Mouse (Mus musculus) liver, adult 2 months (tissue): Measurements from ENCODE around the gene Ralgps2. TPM values are rescaled to one million over a fixed set of nuclear protein-coding genes. Genes with fewer than 3 reads are reported as not detected.

ENCODE experiments used
- DNase-seq: peaks from one replicate; pipeline ENCODE4 v3.0.0-alpha.2; 2011; ENCODE audit warnings: low read depth, low spot score; ENCODE audit errors: extremely low read depth
- H3K27ac ChIP-seq: fragments of 200-500 bp; replicated peaks from 2 replicates; pipeline ENCODE4 v1.5.1; 2012; ENCODE audit warnings: low read depth, mild to moderate bottlenecking, control low read depth, inconsistent platforms, low read length; ENCODE audit not compliant: insufficient read depth
- H3K27me3 ChIP-seq: fragments of 200-500 bp; 2 replicates; pipeline ENCODE4 v1.6.1; 2012; ENCODE audit warnings: mild to moderate bottlenecking, moderate library complexity, low read length, inconsistent platforms; ENCODE audit not compliant: control insufficient read depth, insufficient read depth
- H3K36me3 ChIP-seq: fragments of 200-500 bp; 2 replicates; pipeline ENCODE4 v1.6.1; 2012; ENCODE audit warnings: low read length, inconsistent platforms; ENCODE audit not compliant: control insufficient read depth, insufficient read depth
- H3K4me1 ChIP-seq: fragments of 200-500 bp; 2 replicates; pipeline ENCODE4 v1.6.1; 2011; ENCODE audit warnings: low read length; ENCODE audit not compliant: control insufficient read depth, insufficient read depth
- H3K4me3 ChIP-seq: fragments of 200-500 bp; 2 replicates; pipeline ENCODE4 v1.5.1; 2011; ENCODE audit warnings: low read depth, mild to moderate bottlenecking, control low read depth, low read length, moderate library complexity; ENCODE audit not compliant: insufficient read depth
- H3K79me2 ChIP-seq: fragments of 200-500 bp; 2 replicates; pipeline ENCODE4 v1.6.1; 2012; ENCODE audit warnings: inconsistent platforms, mild to moderate bottlenecking, low read length, moderate library complexity; ENCODE audit not compliant: control insufficient read depth, insufficient read depth
- H3K9ac ChIP-seq: fragments of 200-500 bp; 2 replicates; pipeline ENCODE4 v1.6.1; 2012; ENCODE audit warnings: low read depth, mild to moderate bottlenecking, control low read depth, inconsistent platforms, low read length
- CTCF ChIP-seq: fragments of 200-500 bp; IDR thresholded peaks from 2 replicates; pipeline ENCODE4 v1.5.1; 2011; ENCODE audit warnings: low read depth, low read length, control low read depth
- POLR2A ChIP-seq: fragments of 200-500 bp; IDR thresholded peaks from 2 replicates; pipeline ENCODE4 v1.6.1; 2011; ENCODE audit warnings: low read length, control low read depth; ENCODE audit not compliant: insufficient read depth; ENCODE audit errors: extremely low read depth
- WGBS: fragments of 180-500 bp; shearing (Covaris S2); methylation state at CpG from one replicate; pipeline ENCODE4 v1.1.7; 2018; 5-methylcytosine and 5-hydroxymethylcytosine counted together
- polyA plus RNA-seq: library from polyadenylated mRNA; depleted of rRNA; stranded (reverse); fragments of >200 nt; gene quantifications from 2 replicates; pipeline ENCODE4 v1.2.3, GENCODE M21; 2012
- total RNA-seq: library from RNA; depleted of rRNA; stranded (reverse); fragments of >200 nt; gene quantifications from 2 replicates; pipeline ENCODE4 v1.2.3, GENCODE M21; 2014

Ralgps2 gene
- total and polyA plus RNA-seq, 2 experiments: 3.4 to 18.9 TPM

- no peak overlapping the region for H3K4me3 ChIP-seq
- H3K27ac ChIP-seq: no peak overlapping the region
- H3K36me3 ChIP-seq: no peaks in the 10 kb centered on the region
- TF ChIP-seq POLR2A: no peak
- TF ChIP-seq CTCF: no peak
- H3K79me2 ChIP-seq: no peaks in the 10 kb centered on the region
- DNase-seq: no peak
- H3K27me3 ChIP-seq: no peaks in the 10 kb centered on the region
- 72% methylated on average over 14 of the region's 14 CpGs for WGBS
- no peak overlapping the region for H3K9ac ChIP-seq
- no peaks in the 10 kb centered on the region for H3K4me1 ChIP-seq
Observed at GRCm38 (mm10) chr1:156781971-156782850, 157.2 kb downstream of the Ralgps2 start.

DNA sequence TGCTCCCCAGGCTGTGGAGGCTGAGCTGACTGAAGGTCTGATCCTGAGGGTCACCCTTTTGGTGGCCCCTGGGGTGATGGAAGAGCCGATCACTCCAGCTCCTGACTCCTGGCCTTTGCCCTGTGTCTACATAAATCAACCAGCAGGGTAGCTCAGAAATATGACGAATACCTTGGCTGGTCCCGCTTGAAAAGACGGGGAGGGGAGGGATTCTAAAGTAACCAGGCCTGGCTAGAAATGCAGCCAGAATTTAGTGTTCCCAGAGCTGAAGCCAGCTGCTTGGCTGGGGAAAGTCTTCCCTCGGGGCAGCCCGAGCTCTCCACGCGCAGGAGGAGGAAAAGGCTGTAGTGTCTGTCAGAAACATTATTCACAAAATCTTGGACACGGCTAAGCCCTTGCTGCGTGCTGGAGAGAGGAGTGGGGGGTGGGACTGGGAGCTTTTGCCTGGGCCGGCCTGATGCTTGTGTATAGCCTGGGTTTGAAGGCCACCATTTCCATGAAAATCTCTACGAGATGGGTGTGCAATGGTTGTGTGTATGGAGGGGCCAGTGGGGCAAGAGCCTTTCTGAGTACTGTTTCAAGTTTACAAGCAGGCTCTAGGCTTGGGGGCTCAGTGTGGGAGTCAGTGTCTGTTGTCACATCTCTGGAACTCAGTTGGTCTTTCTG is 158.2 kb downstream of the Ralgps2 start:
- Histone ChIP-seq H3K27me3 (no peaks in the 10 kb centered on the region), H3K4me1 (no peaks in the 10 kb centered on the region), H3K4me3 (no peak overlapping the region), H3K9ac (no peak overlapping the region), H3K36me3 (no peaks in the 10 kb centered on the region), H3K27ac (no peak overlapping the region), H3K79me2 (no peaks in the 10 kb centered on the region)
- WGBS: 62% methylated on average over 12 of the region's 12 CpGs
- DNase-seq: no peak
- TF ChIP-seq POLR2A: no peak
- no peak for TF ChIP-seq CTCF

DNA sequence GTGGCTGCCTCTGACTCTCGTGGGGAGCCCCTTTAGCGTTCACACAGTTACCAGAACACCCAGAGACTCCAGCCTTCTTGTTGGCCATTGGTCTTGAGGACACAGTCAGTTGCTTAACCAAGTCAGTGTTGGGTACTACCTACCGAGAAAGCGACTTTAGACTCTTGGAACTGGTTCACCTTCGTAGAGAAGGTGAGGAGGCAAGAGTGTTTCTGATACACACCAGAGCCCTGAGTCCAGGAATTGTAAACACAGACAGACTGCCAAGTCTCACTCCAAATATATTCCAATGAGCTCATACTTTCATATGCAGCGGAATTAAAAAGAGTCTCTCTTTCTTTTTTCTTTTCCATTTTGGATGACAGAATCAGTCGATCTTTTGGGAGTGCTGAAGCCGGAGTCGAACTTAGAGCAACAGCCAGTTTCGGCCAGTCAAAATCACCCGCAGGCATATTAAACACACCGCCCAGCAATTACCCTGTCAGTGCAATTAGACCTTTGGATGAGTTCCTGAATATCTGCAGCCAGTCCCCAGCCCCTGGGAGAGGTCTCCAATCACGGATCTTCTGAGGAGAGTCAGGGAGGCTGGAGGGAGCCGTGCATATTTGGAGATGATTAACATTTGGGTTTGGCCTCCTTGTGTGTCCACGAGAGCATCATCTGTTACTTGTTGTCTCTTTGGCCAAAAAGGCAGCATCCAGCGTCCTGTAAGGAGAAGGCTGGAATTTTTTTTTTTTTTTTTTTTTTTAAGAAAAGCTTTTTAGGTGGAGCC is 159.0 kb downstream of the Ralgps2 start:
- TF ChIP-seq CTCF: no peak
- TF ChIP-seq POLR2A: no peak
- no peaks in the 10 kb centered on the region for H3K27me3 ChIP-seq
- H3K4me3 ChIP-seq: no peak overlapping the region
- WGBS: 85% methylated on average over 16 of the region's 16 CpGs
- no peak overlapping the region for H3K9ac ChIP-seq
- no peaks in the 10 kb centered on the region for H3K4me1 ChIP-seq
- H3K36me3 ChIP-seq: no peaks in the 10 kb centered on the region
- no peaks in the 10 kb centered on the region for H3K79me2 ChIP-seq
- H3K27ac ChIP-seq: no peak overlapping the region
- DNase-seq: no peak

GRCm38 (mm10) chr1:156779595-156779994 is 159.8 kb downstream of the Ralgps2 start:
- WGBS: 94% methylated on average over 4 of the region's 4 CpGs
- no peak overlapping the region for H3K9ac ChIP-seq
- TF ChIP-seq CTCF: no peak
- no peak for TF ChIP-seq POLR2A
- no peaks in the 10 kb centered on the region for H3K27me3 ChIP-seq
- no peak overlapping the region for H3K4me3 ChIP-seq
- no peak for DNase-seq
- no peaks in the 10 kb centered on the region for H3K4me1 ChIP-seq
- no peaks in the 10 kb centered on the region for H3K36me3 ChIP-seq
- no peak overlapping the region for H3K27ac ChIP-seq
- H3K79me2 ChIP-seq: no peaks in the 10 kb centered on the region

DNA sequence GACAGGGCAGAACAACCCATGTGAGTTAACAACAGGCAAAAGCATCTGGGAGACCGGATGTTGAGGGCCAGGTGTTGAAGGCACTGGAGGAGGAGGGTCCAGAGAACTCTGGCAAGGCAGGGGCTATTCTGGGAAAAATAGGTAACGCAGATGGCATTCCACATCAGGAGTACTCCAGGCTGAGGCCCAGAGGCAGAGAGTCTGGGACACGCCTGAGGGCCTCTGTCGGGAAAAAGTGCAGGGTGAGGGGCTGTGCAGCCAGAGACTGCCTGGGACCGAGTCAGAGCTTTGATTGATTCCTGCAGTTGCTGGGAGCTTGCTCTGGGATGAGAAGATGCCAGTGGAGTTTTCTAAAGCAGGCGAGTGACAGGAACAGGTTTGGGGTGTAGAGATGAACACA is 160.4 kb downstream of the Ralgps2 start:
- TF ChIP-seq CTCF: no peak
- TF ChIP-seq POLR2A: no peak
- Histone ChIP-seq H3K27me3 (no peaks in the 10 kb centered on the region), H3K9ac (no peak overlapping the region)

More for the DNA sequence above, 160.4 kb downstream of the Ralgps2 start:
- no peaks in the 10 kb centered on the region for H3K4me1 ChIP-seq
- 77% methylated on average over 6 of the region's 6 CpGs for WGBS
- H3K27ac ChIP-seq: no peak overlapping the region
- DNase-seq: no peak
- no peak overlapping the region for H3K4me3 ChIP-seq
- no peaks in the 10 kb centered on the region for H3K36me3 ChIP-seq
- H3K79me2 ChIP-seq: no peaks in the 10 kb centered on the region
